Mouse (Mus musculus) thymus, postnatal 36 days (tissue): ENCODE results near the gene Slc22a4.

Experiments
- DNase-seq, 2 experiments: peaks; one replicate each; pipeline ENCODE4 v3.0.0; 2022; ENCODE audit warnings: mixed read lengths in 2 of 2

Gene Slc22a4

DNA sequence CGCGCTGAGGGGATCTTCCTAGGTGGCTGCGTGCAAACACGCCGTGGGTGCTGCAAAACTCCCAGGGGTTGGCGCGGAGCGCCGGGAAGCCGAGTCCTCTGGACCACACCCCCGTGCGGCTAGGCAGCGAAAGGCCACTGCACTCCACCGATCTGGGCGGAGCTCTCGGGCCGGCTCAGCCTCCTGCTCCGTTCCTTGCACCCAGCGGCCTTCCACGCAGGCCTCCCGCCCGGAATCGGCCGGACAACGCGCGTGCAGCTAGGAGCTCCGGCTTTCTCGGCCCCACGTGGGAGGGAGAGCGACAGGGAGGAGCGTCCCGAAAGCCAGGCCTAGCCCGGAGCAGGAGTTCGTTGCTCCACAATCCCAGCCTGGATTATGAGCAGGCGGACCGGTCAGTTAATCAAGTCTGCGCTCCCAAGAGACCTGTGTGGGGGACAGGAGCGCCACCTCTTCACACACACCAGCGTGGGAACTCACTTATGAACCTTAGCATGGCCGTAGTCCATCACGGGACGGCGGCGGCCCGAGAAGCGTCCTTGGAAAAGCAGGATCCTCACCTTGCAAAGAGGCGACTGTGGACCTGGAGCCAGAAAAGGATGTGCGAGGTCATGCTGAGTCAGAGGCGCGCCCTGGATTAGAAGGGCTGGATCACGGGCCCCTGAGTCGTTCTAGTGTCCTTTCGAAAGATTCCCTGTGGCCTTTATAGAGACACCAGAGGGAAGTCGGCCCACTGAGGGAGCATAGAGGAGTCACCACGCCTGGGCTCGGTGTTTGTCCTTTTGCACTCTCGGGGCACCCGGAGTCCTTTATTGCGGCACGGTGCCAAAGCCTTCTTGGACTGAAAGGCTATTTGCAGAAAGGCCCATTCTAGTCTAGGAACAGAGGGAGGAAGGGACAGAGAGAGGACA lies at the start of gene Slc22a4:
Gene Slc22a4, minus strand, starts transcription at position 47 of the 908 bp plus-strand sequence.
- DNase-seq, result peak; percentile 23 to 34

DNA sequence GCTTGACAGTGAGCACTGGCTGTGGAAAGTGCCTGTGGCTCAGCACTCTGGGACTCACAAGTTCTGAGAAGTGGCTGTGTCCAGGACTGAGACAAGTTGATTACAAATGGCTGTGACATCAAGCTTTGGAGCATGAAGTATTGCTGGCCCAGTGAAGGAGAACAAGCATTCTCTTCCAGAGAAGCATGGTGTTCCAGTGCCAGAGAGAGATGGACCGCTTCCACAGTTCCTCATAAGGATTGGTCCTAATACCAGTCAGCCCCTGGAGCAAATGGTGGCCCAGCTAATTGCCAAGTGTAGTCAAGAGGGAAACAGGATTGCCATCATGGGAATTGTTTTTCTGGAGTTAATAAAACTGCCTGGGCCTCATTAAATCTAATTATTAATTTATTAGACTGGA lies 48.2 kb upstream of the Slc22a4 start:
- DNase-seq, result no peak

DNA sequence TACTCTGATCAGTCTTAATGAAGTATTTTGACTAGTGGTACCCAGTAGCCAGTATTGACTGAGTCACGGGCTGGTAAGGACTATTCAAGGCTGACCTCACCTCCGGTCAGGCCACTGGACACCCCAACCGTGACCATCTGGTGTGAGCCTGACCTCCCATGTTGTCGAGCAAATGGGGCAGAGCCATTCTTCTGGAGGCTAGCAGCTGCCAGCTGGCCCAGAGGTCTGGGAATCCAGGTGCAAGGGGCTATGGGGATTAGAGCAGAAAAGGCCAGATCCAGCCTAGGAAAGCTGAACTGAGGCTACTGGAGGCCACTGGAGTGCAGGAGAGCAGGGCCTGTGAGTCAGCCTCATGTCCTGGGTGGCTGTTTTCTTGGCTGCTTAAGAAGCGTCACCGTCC lies 47.5 kb upstream of the Slc22a4 start:
- no peak for DNase-seq

DNA sequence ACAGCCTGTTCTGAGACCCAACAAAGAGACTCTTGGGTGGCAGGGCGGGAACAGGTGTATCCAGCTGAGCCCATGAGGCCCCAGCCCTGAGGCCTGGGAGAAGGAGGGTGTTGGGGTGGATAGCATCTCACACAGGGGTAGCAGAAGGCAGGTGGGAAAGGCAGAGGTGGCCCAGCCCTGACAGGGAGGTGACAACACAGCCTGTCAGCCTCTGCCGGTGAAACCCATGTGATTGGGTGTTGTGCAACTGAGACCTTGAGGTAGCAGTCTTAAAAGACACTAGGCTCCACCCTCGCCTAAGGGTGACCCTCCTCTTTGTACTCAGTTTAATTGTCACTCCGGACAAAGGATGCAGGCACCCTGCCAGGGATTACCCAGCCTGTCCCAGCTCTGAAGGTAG lies 45.4 kb upstream of the Slc22a4 start:
- DNase-seq, result no peak

DNA sequence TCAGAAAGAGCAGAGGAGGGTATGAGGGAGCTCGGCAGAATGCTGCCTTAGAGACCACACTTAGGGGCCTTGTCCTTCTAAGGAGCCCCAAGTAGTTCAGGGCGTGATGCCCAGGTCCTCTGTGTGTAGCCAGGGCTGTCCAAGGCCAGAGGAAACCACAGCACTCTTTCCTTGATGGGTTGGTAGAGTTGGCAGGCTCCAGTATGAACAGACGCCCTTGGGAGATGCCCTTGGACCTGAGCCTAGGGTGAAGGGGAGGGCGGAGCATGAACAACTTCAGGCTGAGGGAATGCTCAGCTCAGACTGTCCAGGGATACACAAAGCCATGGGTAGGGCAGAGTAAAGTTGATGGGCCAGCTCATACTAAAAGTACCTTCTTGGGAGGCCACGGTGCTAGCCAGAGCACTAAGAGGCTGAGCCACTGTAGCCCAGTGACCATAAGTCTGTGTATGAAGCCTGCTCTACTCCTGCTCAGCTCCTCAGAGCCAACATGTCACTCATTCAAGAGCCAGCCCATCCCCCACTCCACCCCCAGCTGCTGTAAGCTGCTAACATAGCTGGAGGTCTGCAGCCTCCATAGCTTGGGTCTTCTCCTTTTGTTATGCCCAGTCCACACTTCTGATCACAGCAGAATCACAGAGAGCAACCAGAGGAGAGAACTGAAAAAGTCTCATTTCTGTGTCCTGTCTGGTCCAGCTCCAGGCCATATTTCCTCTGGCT lies 44.0 kb upstream of the Slc22a4 start:
- no peak for DNase-seq

DNA sequence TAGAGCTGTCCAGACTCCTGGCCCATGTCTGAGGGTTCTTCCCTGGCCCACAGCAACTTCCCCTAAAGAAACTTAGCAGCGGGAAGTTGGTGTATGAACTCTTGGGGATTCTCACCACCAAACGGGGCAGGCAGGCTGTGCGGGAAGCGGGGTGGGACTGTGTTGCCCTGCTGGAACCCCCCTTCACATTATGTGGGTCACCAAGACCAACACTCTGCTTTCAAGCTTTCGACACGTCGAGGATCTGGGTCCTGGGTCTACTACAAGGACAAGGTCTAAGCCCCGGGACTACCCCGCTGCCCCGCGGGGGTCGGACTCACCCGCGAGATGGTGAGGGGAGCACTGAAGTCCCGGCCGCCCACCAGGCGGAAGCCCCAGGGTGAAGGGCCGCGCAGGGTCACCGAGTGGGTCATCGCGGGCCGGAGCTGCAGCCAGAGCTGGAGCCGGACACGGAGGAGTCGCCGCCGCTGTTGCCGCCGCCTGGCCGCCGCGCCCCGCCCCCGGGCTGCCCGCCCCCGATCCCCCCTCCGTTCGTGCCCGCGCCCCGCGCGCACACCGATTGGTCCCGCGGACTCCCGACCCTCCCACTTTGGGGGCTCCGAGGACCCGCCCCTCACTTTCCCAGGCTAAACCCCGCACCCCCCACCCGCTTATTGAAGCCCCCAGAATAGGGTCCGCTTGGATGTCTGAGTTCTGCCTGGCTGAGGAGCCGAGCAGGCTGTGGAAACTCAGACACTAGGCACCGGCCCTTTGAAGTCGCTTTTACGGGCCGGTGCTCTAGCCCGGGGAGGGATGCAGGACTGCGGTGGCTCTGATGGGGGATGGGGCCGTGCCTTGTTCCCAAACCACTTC lies 40.9 kb upstream of the Slc22a4 start, which contains the start of gene Pdlim4:
Gene Pdlim4, minus strand, starts transcription at position 495 of the 852 bp plus-strand sequence.
- peak in 1 of 2 experiments; percentile 30 for DNase-seq

DNA sequence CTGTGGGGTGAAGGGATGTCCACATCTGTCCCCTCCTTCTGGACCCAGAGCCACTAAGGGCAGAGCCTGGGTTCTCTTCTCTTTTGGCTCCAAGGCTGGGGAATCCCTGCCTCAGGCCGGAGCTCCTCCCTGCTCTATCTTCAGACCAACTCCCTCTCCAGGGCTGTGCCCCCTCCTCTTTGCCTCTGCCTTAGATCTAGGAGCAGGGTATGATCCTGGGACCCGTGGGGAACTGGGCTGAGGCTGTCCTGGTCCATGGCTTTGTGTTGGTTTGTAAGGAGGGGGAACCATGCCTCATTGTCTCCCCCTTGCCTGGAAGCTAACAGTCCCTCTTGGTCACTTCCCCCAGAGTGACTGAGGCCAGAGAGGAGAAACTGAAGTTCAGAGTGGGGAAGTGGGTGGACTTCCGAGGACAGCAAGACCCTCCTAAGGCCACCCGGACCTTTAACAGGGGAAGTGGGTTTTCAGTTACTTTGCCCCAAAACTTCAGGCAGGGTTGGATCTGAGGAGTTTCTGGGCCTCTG lies 40.2 kb upstream of the Slc22a4 start:
- no peak for DNase-seq

DNA sequence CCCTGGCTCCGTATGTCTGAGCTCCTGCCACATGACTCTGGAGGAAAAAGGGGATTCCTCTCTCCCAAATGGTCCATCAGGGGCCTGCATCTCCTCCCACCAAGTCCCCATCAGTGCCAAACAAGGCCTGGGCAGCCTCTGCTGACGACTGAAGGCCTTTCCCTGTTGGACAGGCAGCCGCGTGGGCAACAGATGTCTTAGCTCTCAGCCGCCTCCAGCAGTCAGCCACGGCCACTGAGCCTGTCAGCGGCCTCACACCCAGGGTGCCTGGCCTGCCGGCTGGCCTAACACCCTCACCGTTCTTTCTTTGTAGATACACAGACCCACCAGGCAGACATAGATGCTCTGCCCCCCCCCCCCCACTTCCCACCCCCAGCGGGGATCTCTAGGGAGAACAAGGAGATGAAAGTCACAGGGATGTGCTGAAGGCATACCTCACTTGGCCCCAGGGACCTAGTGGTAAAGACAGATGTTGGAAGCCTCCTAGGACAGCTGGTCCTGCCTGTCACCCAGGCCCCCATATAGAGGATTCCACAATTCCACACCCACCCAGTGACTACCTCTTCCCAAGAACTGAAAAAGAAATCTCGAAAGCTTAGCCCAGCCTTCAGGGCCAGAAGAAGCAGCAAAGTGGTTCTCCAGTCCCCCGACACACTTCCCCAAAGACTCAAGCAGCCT lies 39.6 kb upstream of the Slc22a4 start:
- no peak for DNase-seq

DNA sequence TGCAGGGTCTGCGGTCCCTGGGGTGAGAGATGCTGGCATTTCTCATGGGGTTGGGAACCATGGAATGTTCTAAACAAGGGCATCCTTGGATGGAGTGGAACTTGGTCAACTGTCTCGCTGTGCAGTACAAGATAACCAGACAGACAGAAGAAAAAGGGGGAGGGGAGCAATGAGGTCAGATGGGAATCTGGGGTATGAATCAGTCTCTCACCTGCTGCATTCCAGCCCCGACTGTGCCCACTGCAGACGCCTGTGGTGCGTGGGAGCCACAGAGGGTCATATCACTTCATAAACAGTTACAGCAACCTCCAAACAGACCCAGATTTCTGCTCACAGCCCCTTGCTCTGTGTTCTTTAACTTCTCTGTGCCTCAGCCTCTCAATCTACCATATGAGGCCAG lies 38.5 kb upstream of the Slc22a4 start:
- no peak for DNase-seq

DNA sequence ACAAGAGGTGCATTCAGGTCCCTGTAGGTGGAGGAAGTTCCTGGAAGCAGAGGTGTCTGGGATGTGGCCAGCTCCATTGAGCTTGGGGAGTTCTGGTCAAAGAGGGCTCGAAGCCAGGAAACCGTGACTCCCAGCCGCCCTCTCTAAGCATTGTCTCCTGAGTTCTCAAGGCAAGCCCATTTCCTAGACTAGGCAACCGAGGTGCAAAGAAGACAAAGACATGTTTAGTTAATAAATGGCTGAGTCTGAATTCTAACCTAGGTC lies 38.0 kb upstream of the Slc22a4 start:
- no peak for DNase-seq

DNA sequence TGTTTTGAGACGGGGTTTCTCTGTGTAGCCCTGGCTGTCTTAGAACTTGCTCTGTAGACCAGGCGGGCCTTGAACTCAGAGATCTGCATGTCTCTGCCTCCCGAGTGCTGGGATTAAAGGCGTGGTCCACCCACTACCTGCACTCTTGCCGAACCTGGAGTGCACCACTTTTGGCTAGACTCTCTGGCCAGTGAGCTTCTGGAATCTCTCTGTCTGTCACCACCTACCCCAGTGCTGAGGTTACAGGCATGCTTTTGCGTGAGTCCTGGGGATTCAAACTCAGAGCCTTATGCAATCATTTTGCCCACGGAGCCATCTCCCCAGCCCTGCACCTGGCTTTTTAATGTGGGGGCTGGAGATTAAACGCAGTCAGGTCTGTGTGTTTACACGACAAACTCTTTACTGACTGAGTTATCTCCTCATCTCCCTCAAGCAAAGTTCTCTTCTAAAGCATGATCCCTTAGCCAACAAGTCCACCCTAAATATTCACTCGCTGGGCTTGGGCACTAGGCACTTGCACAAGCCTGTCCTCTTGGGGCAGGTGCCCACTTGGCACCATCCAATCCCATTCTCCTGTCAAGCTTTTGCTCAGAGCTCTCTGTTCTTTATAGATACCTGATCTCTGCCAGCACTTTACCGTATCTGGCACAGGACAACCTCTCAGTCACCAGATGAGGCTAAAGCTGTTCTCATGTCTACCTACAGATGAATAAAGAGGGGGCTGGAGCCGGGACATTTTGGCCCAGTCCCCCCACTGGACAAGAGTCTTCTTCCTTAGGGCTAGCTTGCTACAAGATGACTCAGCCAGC lies 37.4 kb upstream of the Slc22a4 start:
- DNase-seq, result peak in 1 of 2 experiments; percentile 30

DNA sequence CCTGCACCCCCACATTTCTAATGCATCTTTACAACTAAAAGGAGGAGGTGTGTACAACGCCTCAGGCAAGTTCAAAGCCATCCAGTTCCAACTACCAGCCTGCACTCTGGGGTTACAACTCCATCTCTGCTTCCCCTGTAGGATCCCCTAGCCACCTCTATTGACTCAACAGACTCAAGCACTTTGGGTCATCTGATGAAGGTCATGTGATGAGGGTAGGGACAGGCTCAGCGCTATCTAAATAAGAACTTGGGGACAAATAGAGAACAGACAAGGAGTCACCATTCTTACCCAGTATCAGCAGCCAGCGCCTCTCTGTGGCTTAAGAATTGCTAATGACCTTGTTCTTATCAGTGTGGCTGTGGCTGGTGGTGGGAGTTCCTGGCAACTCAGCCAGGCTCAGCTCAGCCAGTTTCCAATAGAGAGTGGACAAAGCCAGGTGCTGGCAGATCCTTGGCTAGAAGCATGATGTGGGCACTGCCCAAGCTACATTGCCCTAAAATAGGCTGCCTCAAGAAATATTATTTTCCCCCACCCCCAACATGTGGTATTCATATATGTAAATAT lies 36.6 kb upstream of the Slc22a4 start:
- DNase-seq, result no peak

DNA sequence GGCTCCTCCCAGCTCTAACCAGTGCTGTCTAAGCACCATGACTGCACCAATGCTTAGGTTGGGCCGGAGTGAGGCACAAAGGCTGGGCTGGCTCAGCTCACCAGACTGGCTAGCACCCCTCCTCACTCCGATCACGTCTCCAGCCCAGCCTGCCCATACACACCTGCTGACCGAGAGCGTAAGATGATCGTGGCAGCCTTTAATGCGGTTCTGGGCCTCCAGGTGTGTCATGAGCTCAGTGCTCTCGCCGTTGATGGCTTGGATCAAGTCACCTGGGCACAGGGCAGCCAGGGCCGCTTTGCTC lies 35.5 kb upstream of the Slc22a4 start:
- no peak for DNase-seq

DNA sequence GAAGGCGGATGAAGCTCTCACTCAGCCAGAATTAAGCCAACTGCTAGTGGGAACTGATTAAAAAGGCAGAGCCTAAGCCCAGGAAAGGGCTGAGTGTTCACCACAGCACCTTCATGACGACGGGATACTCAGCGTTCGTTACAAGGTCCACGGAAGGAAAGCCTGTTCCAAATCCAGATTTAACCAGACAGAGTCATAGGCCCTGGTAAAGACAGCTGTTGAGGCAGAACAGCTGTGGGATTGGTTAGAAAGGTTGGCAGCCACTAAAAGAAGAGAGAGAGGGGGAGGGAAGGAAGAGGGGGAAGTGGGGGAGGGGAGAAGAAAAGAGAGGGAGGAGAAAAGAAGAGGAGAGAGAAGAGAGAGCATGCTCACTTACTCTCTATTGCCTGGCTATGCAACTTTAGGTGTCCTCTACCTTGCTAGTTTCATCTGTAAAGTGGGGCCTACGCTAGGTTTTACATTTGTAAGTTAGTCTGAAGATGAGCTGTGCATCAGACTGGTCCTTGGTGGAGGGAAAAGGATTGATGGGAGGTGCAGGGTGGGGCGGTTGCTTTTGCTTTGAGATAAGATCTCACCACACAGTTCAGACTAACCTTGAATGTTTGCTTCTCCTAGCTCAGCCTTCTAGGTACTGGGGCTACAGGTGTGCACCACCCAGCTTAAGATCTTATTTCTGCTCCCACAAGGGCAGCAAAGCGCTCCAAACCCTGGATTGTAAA lies 35.0 kb upstream of the Slc22a4 start:
- DNase-seq, result peak; percentile 48 to 62

DNA sequence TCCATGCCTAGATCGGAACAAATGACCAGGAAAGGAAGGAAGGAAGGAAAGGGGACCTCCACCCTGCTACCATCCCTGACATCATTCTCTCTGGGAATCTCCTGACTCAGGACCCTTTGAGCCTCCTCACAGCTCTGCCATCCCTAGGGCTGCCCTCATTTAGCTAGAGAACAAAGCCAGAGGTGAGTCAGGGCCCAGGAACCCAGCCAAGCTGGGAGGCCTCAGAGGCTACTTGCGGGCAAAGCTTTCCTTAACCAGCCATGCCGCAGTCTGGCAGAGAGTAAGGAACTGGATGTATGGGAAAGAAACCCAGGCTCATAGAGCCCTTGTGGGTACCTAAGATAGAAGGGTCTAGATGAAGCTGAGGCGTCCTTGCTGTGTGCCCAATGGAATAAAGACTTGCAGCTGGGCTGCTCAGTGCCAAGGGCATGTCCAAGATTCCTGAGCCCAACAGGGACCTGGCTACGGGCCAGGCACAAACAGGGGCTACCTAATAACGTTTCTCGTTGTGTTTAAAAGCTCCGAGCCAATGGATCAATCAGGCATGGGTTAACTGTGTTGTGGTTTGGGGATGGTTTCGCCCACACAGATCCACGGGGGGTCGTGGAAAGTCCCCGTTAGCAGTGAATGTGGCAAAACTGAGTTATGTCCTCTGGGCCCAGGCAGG lies 34.3 kb upstream of the Slc22a4 start:
- no peak for DNase-seq

DNA sequence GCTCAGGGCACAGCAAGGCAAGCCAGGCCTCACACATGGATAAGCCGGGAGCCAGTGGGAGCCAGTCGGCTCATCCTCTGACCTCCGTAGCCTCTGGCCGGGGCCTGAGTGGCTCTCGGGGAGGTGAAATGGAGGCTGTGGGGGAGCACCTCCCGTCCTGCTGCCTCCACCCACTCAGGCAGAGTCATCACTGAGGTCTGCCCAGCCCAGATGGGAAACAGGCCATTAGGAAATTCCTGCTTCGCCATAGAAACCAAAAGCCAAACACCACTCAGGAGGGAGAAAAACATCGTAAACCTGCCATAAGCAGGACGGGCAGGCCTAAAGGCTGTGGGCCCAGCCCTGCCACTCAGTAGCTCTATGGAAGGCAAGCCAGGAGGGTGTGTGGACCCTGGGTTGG lies 32.4 kb upstream of the Slc22a4 start:
- peak in 1 of 2 experiments; percentile 10 for DNase-seq

DNA sequence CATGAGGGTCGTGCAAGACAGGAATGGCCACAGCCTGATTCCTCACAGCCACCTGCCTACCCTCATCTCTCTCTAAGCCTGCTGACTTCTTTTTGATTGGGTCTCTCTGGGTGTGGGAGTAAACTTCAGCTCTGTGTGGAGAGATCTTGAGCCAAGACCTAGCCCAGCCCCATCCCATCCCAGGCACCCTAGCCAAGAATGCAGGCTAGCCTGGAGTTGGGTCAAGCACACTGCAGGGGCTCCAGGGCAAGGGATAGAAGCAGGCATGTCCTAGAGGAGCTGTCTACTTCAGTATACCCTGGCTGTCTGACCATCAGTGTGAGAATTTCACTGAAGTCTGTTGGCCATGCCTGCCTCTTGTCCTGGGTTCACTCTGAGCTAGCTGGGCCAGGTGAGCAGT lies 31.6 kb upstream of the Slc22a4 start:
- DNase-seq, result no peak

DNA sequence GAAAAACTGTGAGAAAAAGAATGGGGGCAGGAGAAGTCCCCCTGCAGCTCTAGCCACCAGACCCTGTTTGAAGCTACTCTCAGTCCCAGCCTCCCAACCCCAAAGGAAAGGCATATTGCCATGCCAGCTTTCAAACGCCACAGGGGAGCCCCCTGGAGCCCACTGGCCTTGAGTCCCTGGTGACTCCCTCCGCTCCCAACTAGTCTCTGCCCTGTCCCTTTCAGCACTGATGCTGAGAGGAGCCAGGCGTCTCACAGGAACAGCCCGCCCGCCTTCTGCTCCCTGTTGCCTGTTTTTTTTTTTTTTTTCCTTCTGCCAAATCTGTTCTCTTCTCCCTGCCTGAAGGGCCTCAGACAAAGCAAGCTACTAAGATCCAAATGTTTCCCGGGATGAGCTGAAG lies 30.8 kb upstream of the Slc22a4 start:
- DNase-seq, result peak in 1 of 2 experiments; percentile 13

DNA sequence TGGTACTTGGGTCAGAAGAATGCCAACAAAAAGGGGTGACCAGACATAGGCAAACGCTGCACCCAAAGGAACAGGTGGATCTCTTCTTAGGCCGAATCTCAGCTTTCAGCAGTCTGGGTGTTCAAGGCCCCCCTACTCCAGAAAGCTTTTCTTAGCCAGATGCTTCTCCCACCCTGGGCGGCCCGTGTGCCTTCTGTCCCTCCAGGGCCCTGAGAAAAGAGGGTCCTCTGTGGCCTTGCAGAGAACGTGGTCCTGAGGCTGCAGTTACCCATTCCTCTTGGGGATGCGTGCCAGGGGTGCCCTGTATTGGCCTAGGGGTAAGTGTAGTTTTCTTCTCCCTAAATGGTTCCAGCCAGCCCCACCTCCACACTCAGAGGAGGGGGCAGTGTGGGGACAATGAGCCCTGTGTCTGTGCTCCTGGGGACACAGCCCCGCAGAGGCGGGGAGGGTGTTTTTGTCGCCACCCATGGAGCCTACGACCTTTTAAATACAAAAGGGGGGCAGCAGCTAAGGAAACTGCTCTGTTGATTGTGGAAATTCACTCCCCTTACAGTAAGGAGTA lies 30.2 kb upstream of the Slc22a4 start:
- DNase-seq, result no peak

DNA sequence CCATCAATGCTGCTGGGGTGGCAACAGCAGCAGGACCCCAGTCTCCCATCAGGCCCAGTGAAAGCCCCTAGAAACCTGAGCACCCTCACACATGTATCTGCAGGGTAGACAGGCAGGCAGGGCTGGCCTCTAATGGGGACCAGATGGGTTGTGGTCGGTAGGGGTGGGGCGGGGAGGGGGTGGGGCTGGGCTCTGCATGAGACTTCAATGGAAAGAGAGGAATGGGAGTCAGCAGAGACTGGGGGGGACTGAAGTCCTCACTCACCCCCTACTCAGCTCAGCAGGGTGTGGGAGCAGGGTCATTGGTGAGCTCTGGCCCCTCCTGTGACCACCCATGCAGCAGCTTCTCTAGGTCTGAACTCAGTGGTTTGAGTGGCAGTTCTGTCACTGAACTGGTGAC lies 29.5 kb upstream of the Slc22a4 start:
- no peak for DNase-seq
